Mouse (Mus musculus): Measurements from ENCODE around the gene Rab40c.

The Rab40c gene

GRCm38 (mm10) chr17:25841117-25841880, 78.2 kb downstream of the Rab40c start, which contains the start of gene Gm20683:
TSS of gene Gm20683 (minus strand) at chr17:25841763.
- DNase-seq (ENCODE audit: low spot score) = no peak

GRCm38 (mm10) chr17:25840519-25840918, 79.0 kb downstream of the Rab40c start:
- DNase-seq (ENCODE audit: low spot score) = no peak

DNA sequence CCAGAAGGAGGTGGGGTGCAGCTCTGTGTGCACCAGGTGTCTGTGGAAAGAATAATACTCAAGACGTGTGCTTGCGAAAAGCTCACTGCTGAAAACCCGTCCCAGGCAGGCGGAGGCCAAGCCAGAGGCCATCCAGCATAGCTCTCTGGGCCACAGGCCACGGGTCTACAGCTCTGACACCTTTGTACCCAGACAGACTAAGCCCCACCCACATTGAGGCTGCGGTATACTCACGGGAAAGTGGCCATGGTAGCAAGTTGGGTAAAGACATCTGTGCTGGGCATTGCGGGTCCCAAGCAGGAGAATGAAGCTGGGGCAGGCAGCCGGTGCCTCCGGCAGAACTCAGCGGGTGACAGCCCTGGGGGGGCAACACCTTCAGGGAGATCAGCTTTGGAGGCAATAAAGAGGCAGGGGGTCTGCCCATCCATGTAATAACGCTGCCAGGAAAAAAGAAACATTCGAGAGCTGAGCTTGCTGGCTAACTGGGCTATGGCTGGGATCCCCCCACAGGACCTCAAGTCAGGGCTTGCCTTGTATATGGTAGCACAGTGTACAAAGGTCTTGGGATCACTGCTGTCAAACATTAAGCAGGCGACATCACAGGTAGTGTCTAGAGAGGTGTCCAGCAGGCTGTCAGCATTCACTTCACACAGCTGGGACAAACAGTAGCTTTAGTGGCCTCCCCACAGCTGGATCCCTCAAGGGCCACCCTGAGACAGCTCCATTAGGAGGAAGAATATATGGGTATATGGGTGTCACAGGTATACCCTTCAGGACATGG, 79.9 kb downstream of the Rab40c start:
- no peak for DNase-seq (ENCODE audit: low spot score)

DNA sequence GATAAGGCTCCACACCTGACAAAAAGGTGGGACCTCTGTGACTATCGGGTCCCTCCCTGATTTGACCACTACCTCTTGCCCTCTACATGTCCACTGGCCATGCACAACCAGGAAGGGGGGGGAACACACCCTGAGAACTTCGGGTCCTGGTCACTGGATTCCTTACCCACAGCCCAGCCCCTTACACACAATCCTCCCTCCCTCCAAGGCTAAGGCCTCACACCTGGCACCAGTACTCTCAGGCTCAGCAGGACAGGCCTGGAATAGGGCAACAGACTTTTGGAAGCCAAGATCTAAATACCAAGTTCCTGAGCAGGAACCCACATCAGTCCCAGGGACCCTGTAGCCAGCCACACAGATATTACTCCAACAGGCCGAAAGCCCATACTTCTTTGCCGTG, 80.6 kb downstream of the Rab40c start:
- DNase-seq (ENCODE audit: low spot score) = no peak

- no peak for DNase-seq (ENCODE audit: low spot score)
Observed at GRCm38 (mm10) chr17:25837533-25837932, 82.0 kb downstream of the Rab40c start.

GRCm38 (mm10) chr17:25837076-25837410, 82.5 kb downstream of the Rab40c start, which contains the start of gene Rhbdl1:
TSS of gene Rhbdl1 (minus strand) at chr17:25837295.
- DNase-seq (ENCODE audit: low spot score) = no peak

GRCm38 (mm10) chr17:25836397-25837075, 83.0 kb downstream of the Rab40c start:
- no peak for DNase-seq (ENCODE audit: low spot score)

- DNase-seq (ENCODE audit: low spot score) = no peak
Observed at GRCm38 (mm10) chr17:25835816-25836215, 83.7 kb downstream of the Rab40c start.

DNA sequence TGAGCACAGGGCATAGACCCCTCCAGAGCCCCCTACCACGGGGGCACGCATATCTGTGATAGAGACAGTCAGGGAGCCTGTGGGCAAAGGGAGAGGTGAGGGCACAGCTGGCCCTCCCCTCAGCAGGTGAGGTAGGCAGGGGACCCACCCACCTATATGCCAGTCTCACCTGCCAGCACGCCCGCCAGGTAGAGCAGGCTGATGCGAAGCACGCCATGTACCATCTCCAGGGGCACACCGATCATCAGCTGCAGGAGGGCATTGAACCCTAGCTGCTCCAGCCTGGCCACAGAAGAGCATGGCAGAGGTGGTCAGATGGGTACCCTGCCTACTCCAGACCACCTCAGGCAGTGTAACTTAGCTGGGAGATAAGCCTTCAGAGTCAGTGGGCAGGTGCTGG, 84.2 kb downstream of the Rab40c start:
- no peak for DNase-seq (ENCODE audit: low spot score)

GRCm38 (mm10) chr17:25834595-25835222, 84.8 kb downstream of the Rab40c start:
- DNase-seq (ENCODE audit: low spot score) = no peak

GRCm38 (mm10) chr17:25833961-25834594, 85.4 kb downstream of the Rab40c start:
- DNase-seq (ENCODE audit: low spot score) = no peak

DNA sequence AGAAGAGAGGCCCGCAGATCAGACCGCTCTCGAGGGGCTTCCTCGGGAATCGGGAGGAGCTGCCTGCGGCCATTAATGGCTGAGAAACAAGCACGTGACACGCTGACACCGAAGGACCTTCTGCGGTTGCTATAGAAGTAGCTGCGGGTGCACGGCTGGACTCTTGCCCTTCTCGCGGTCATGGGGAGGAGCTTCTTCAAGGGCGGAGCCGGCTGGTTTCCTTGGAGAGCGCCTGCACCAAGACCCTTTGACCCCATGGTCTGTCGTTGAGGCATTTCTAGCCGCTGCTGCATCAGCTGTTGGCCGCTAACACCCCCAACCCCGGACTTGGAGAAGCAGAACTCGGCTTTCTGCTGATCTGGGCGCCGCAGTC, 86.2 kb downstream of the Rab40c start, which contains the start of gene Stub1:
Stub1 (minus strand) TSS at position 114 of the 373 bp plus-strand sequence.
- peak; percentile 79 for DNase-seq (ENCODE audit: low spot score)

- DNase-seq (ENCODE audit: low spot score) = peak; percentile 95
Observed at GRCm38 (mm10) chr17:25832436-25833290, 86.9 kb downstream of the Rab40c start.

Data from layer of hippocampus, adult 9-10 months (tissue).